Mouse (Mus musculus): ENCODE data around the gene Foxp1.

Gene Foxp1

GRCm38 (mm10) chr6:99521038-99521640 lies 1.4 kb downstream of the Foxp1 start:
- no peak for ATAC-seq (ENCODE audit: insufficient number of reproducible peaks, low FRiP score, low TSS enrichment)

- ATAC-seq (ENCODE audit: insufficient number of reproducible peaks, low FRiP score, low TSS enrichment) = no peak
Measured at GRCm38 (mm10) chr6:99520676-99521037, 1.9 kb downstream of the Foxp1 start.

GRCm38 (mm10) chr6:99519806-99520675 lies 2.5 kb downstream of the Foxp1 start:
- ATAC-seq (ENCODE audit: insufficient number of reproducible peaks, low FRiP score, low TSS enrichment) = no peak

GRCm38 (mm10) chr6:99519052-99519451 lies 3.5 kb downstream of the Foxp1 start:
- no peak for ATAC-seq (ENCODE audit: insufficient number of reproducible peaks, low FRiP score, low TSS enrichment)

- no peak for ATAC-seq (ENCODE audit: insufficient number of reproducible peaks, low FRiP score, low TSS enrichment)
Measured at GRCm38 (mm10) chr6:99515667-99516199, 6.8 kb downstream of the Foxp1 start.

- no peak for ATAC-seq (ENCODE audit: insufficient number of reproducible peaks, low FRiP score, low TSS enrichment)
Measured at GRCm38 (mm10) chr6:99511862-99512261, 10.7 kb downstream of the Foxp1 start.

- peak; percentile 98 for ATAC-seq (ENCODE audit: insufficient number of reproducible peaks, low FRiP score, low TSS enrichment)
Measured at GRCm38 (mm10) chr6:99509189-99509592, 13.3 kb downstream of the Foxp1 start.

GRCm38 (mm10) chr6:99506816-99507215 lies 15.7 kb downstream of the Foxp1 start:
- no peak for ATAC-seq (ENCODE audit: insufficient number of reproducible peaks, low FRiP score, low TSS enrichment)

GRCm38 (mm10) chr6:99503741-99504140 lies 18.8 kb downstream of the Foxp1 start:
- no peak for ATAC-seq (ENCODE audit: insufficient number of reproducible peaks, low FRiP score, low TSS enrichment)

GRCm38 (mm10) chr6:99502727-99503126 lies 19.8 kb downstream of the Foxp1 start:
- ATAC-seq (ENCODE audit: insufficient number of reproducible peaks, low FRiP score, low TSS enrichment) = no peak

GRCm38 (mm10) chr6:99502314-99502713 lies 20.2 kb downstream of the Foxp1 start:
- ATAC-seq (ENCODE audit: insufficient number of reproducible peaks, low FRiP score, low TSS enrichment) = no peak

GRCm38 (mm10) chr6:99500570-99501270 lies 21.8 kb downstream of the Foxp1 start:
- ATAC-seq (ENCODE audit: insufficient number of reproducible peaks, low FRiP score, low TSS enrichment) = no peak

- no peak for ATAC-seq (ENCODE audit: insufficient number of reproducible peaks, low FRiP score, low TSS enrichment)
Measured at GRCm38 (mm10) chr6:99498082-99498481, 24.4 kb downstream of the Foxp1 start.

- ATAC-seq (ENCODE audit: insufficient number of reproducible peaks, low FRiP score, low TSS enrichment) = no peak
Measured at GRCm38 (mm10) chr6:99496114-99496513, 26.4 kb downstream of the Foxp1 start.

GRCm38 (mm10) chr6:99492937-99493336 lies 29.6 kb downstream of the Foxp1 start:
- no peak for ATAC-seq (ENCODE audit: insufficient number of reproducible peaks, low FRiP score, low TSS enrichment)

- ATAC-seq (ENCODE audit: insufficient number of reproducible peaks, low FRiP score, low TSS enrichment) = no peak
Measured at GRCm38 (mm10) chr6:99491979-99492544, 30.5 kb downstream of the Foxp1 start.

GRCm38 (mm10) chr6:99491146-99491545 lies 31.4 kb downstream of the Foxp1 start:
- no peak for ATAC-seq (ENCODE audit: insufficient number of reproducible peaks, low FRiP score, low TSS enrichment)

- ATAC-seq (ENCODE audit: insufficient number of reproducible peaks, low FRiP score, low TSS enrichment) = no peak
Measured at GRCm38 (mm10) chr6:99489900-99490648, 32.4 kb downstream of the Foxp1 start.

- no peak for ATAC-seq (ENCODE audit: insufficient number of reproducible peaks, low FRiP score, low TSS enrichment)
Measured at GRCm38 (mm10) chr6:99489423-99489822, 33.1 kb downstream of the Foxp1 start.

Measured in cerebellum, adult (tissue).